Mouse (Mus musculus) naive thymus-derived CD4-positive, alpha-beta T cell, adult 2 months (primary cell): Measurements from ENCODE around the gene Cenps.
"Not testable (repeated sequence)": the region's sequence is repeated elsewhere in the genome, so short reads cannot be mapped to it uniquely, and the experiment has no call there.

Source experiments
- DNase-seq: peaks from one replicate; pipeline ENCODE4 v3.0.0-alpha.2; 2011; ENCODE audit warnings: low read depth

Gene Cenps

GRCm38 (mm10) chr4:149136982-149137770 is at the start of gene Cenps:
TSS of gene Cenps (minus strand) at chr4:149137629.
- peak; percentile 92 for DNase-seq

GRCm38 (mm10) chr4:149182755-149183154 is 45.3 kb upstream of the Cenps start:
- DNase-seq, result peak; percentile 58

GRCm38 (mm10) chr4:149182192-149182591 is 44.8 kb upstream of the Cenps start:
- DNase-seq, result no peak

- no peak for DNase-seq
Observed at GRCm38 (mm10) chr4:149179573-149179972, 42.1 kb upstream of the Cenps start.

GRCm38 (mm10) chr4:149179160-149179559 is 41.7 kb upstream of the Cenps start:
- no peak for DNase-seq

GRCm38 (mm10) chr4:149178328-149178727 is 40.9 kb upstream of the Cenps start:
- no peak for DNase-seq

GRCm38 (mm10) chr4:149177046-149177445 is 39.6 kb upstream of the Cenps start:
- DNase-seq, result no peak

- DNase-seq, result no peak
Observed at GRCm38 (mm10) chr4:149176645-149177044, 39.2 kb upstream of the Cenps start.

- DNase-seq, result no peak
Observed at GRCm38 (mm10) chr4:149173661-149174060, 36.2 kb upstream of the Cenps start.

- DNase-seq, result no peak
Observed at GRCm38 (mm10) chr4:149172666-149173065, 35.2 kb upstream of the Cenps start.

GRCm38 (mm10) chr4:149172083-149172482 is 34.7 kb upstream of the Cenps start:
- no peak for DNase-seq

GRCm38 (mm10) chr4:149171581-149171981 is 34.2 kb upstream of the Cenps start:
- DNase-seq, result no peak

- no peak for DNase-seq
Observed at GRCm38 (mm10) chr4:149170394-149170931, 33.0 kb upstream of the Cenps start.

GRCm38 (mm10) chr4:149169926-149170325 is 32.5 kb upstream of the Cenps start:
- DNase-seq, result not testable (repeated sequence)

GRCm38 (mm10) chr4:149168016-149168415 is 30.6 kb upstream of the Cenps start:
- DNase-seq, result no peak

GRCm38 (mm10) chr4:149166957-149167611 is 29.7 kb upstream of the Cenps start:
- peak; percentile 63 for DNase-seq

- DNase-seq, result peak; percentile 94
Observed at GRCm38 (mm10) chr4:149166215-149166946, 29.0 kb upstream of the Cenps start, which contains the start of gene Pgd. TSS of gene Pgd (minus strand) at chr4:149166771.

- no peak for DNase-seq
Observed at GRCm38 (mm10) chr4:149164150-149164549, 26.7 kb upstream of the Cenps start.

- DNase-seq, result no peak
Observed at GRCm38 (mm10) chr4:149163196-149163595, 25.8 kb upstream of the Cenps start.

- no peak for DNase-seq
Observed at GRCm38 (mm10) chr4:149161166-149161565, 23.7 kb upstream of the Cenps start.

- DNase-seq, result no peak
Observed at GRCm38 (mm10) chr4:149159891-149160290, 22.5 kb upstream of the Cenps start.

- DNase-seq, result no peak
Observed at GRCm38 (mm10) chr4:149159203-149159602, 21.8 kb upstream of the Cenps start.
